Mouse (Mus musculus) embryonic facial prominence, embryonic 12.5 days (tissue): ENCODE measurements around the gene Cryz. TPM values are rescaled to one million over a fixed set of nuclear protein-coding genes. Genes with fewer than 3 reads are reported as not detected.

ENCODE experiments used
- polyA plus RNA-seq: library from polyadenylated mRNA; unstranded; fragments of >200 nt; fragmentation: Nextera tagmentation; extraction: Ambion mirVana; gene quantifications from 2 replicates; pipeline ENCODE4 v1.2.1, GENCODE M21; 2016

The Cryz gene
- polyA plus RNA-seq, 1 experiment from 2014 or later, result 23.2 TPM

Other genes with a start within 250 kb of the Cryz start
- gene Tyw3, start 393 bp downstream of the Cryz start, polyA plus RNA-seq, result 18.2 and 18.3 TPM in 2 replicates
- gene Erich3, start 67.1 kb downstream of the Cryz start, polyA plus RNA-seq, result 0.06 and 0.32 TPM in 2 replicates